Mouse (Mus musculus) CD8-positive naive resting alpha-beta T cell, adult 2 months (primary cell): ENCODE results near the gene Ltc4s.
A peak's percentile ranks its signal among the peaks of the same experiment; 100 is the strongest.

ENCODE experiments used
- DNase-seq, 2 experiments: peaks; one replicate each; pipeline ENCODE4 v3.0.0; 2022; ENCODE audit warnings: low read depth in 2 of 2, low spot score in 2 of 2

Ltc4s gene

DNA sequence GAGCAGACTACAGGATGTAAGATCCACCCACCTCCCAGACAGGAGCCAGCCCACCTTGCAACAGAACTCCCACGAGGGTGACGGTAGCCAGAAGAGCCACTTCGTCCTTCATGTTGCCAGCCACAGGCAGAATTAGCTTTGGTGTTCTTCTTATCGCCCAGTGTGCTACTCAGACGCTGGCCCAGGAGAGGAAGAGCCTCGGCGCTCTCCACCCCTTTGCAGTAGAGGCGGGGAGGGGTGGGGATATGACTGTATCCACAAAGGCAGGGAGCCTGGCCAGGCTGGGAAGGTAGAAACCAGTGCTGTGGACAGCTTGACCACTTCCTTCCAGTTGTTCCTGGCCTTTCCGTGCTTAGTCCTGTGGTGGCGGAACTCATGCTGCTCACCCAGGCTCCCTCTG, at the start of gene Ltc4s:
Ltc4s (minus strand) TSS at position 293 of the 400 bp plus-strand sequence.
- no peak for DNase-seq

- DNase-seq, result no peak
Measured at GRCm38 (mm10) chr11:50286428-50286827, 48.0 kb upstream of the Ltc4s start.

DNA sequence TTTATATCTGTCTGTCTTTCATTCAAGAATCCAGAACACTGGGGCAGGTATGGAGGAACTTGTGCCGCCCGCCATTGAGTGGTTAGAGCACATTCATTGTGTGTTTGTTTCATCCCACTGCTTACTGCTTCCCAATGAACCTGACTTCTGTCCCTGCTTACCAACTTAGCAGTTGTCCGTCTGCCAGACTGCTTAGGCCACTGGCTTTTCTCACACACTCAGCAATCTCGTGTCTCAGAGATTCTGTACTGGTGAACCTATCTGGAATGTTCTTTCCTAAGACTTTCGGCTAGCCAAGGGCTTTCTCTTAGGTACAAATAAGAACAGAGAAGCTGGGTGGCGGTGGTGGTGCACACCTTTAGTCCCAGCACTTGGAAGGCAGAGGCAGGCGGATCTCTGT, 47.3 kb upstream of the Ltc4s start:
- DNase-seq, result no peak

DNA sequence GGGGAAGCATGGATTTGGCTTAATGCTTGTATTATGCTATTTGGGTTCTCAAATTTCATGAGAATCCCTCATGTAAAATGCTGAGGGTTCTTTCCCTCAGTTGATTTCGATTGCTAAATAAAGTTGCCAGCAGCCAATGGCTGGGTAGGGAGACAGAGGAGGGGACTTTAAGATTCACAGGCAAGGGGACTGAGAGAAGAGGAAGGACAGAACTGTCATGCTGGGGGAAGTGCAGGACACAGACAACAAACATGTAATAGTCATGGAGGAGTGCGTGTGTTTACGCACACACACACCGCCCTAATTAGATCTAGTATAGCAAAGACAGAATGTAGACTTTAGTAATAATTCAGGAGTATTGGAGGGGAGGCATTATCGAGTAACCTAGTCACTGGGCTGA, 46.8 kb upstream of the Ltc4s start:
- DNase-seq, result no peak

DNA sequence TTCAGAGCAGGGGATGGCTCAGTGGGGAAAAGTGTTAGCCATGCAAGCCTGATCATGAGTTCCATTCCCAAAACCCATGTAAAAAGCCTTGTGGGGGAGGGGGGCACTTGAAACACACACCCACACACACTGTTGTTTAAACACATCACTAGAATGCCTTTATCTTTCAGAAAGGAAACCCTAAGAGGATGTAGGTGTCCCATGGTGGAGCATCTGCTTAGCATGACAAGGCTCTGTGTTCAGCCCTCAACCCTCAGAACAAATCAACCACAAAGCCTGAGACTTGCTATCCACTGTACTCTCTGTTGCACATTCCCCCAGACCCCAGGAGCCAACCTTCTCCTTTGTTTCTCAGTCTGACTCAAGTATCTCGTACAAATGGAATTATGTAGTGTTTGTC, 41.6 kb upstream of the Ltc4s start:
- DNase-seq, result peak in 1 of 2 experiments; percentile 14

DNA sequence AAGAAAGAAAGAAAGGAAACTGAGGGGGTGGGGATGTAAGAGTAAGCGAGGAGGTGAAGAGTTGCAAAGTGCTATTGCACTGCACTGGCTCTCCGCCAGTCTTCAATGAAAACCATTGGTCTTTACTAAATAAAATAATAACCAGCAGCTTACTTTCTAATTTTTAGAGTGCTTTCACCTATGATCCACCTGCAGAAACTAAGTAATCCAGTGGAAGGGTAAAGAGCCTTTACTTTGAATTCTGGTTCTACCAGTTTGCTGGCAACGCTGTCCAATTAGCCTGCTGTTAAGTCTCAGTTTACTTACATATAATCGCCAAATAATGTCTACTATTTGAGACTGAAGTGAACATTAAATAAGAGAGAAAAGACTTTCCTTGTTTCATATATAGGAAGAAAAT, 40.6 kb upstream of the Ltc4s start:
- DNase-seq, result no peak

- DNase-seq, result no peak
Measured at GRCm38 (mm10) chr11:50277706-50278105, 39.3 kb upstream of the Ltc4s start.

DNA sequence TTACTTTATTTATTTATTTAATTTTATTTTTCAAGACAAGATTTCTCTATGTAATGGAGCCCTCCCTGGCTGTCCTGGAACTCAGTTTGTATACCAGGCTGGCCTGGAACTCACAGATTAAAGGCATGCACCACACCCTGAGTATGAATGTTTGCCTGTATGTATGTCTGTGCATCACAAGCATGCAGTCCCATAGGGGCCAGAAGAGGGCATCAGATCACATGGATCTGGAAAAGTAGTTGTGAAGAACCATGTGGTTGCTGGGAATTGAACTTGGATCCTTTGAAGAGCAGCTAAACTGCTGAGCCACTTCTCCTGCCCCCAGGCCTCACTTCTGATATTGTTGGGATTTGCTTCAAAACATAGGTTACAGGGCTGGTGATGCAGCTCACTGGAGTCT, 38.6 kb upstream of the Ltc4s start:
- no peak for DNase-seq

DNA sequence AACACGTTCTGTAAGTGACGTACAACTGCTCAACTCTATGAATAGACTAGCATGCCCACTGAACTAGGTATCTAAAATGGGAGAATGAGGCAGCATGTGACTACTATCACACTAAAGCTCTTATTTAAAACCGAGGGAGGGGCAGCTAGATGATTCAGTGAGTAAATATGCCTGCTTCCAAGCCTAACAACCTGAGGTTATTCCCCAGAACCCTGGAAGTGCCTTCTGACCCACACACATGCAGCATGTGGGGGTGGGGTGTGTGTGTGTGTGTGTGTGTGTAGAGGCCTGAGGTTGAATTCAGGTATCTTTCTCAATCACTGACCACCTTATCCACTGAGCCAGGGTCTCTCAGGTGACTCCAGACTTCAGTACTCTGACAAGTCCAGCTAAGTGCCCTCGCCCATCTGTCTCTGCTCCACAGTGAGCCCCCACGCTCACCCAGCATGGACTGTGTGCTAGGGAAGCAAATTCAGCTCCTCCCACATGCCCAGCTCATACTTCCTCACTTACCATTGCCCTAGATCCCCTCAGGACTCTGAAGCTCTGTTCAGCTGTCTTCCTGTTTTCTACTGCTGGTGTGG, 37.2 kb upstream of the Ltc4s start:
- no peak for DNase-seq

DNA sequence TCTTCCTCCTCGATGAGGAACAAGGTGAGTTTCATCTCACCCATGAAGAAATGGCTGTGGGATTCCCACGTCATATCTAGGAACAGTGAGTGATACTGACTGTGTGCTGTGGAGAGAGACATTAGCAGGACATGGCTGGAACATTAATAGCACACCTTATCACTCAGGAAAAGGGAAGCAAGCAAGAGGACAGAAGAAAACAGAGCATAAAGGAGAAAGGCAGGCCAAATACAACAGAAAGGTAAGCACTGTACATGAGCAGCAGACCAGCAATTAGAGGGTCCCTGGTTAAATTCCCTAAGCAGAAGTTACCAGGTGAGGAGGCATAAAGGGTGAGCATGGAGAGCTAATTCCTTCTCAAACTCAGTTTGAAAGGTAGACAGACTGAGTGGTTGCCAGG, 36.7 kb upstream of the Ltc4s start:
- no peak for DNase-seq

GRCm38 (mm10) chr11:50272819-50273218, 34.4 kb upstream of the Ltc4s start:
- no peak for DNase-seq

DNA sequence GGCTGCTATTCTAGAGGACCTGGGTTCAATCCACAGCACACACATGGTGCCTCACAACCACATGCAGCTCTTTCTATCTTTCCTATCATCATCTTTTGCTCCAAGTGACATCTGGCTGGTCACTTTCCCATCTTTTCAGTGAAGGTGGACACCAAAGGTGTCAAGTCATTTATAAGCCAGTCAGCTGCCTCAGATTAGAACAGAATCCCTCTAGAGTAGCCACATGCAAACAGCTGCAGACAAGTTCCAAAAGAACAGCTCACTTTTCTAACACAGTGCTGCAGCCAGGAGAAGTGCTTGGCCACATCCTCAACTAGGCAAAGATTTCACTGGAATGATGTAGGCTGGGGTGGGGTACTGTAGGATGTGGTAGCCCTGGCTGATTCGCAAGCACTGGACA, 31.5 kb upstream of the Ltc4s start:
- DNase-seq, result no peak

DNA sequence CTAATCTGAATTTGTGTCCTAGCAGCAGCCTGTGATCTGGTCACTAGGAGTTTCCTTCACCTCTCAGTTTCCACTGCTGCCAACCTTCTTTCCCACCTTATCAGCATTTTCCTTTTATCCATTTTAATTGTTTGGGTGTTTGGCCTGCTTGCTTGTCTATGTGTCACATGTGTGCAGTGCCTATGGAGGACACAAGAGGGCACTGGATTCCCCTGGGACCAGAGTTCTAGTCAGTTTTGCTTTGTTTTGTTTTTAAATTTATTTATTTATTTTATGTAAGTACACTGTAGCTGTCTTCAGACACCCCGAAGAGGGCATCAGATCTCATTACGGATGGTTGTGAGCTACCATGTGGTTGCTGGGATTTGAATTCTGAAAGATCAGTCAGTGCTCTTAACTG, 30.7 kb upstream of the Ltc4s start:
- peak in 1 of 2 experiments; percentile 33 for DNase-seq

- no peak for DNase-seq
Measured at GRCm38 (mm10) chr11:50266997-50267396, 28.6 kb upstream of the Ltc4s start.

DNA sequence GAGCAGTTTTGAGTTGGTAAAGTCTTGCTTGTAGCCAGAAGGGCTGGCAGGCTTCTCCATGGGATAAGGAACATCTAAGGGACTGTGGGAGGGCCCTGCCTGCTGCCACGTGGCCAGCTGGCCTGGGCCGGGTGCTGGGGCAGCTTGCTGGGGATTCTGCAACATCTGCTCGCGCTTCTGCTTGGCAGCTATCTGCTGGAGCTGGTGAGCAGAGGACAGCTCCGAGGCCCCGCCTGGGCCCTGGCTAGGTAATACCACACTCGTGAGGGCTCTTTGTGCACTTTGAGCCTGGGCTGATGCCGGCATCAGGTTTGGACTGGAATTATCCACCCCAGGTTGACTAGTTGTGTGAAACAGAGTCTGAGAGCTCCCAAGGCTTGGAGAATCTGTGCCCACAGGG, 27.5 kb upstream of the Ltc4s start:
- no peak for DNase-seq

- DNase-seq, result no peak
Measured at GRCm38 (mm10) chr11:50263198-50263597, 24.8 kb upstream of the Ltc4s start.

- DNase-seq, result no peak
Measured at GRCm38 (mm10) chr11:50262020-50262419, 23.6 kb upstream of the Ltc4s start.

DNA sequence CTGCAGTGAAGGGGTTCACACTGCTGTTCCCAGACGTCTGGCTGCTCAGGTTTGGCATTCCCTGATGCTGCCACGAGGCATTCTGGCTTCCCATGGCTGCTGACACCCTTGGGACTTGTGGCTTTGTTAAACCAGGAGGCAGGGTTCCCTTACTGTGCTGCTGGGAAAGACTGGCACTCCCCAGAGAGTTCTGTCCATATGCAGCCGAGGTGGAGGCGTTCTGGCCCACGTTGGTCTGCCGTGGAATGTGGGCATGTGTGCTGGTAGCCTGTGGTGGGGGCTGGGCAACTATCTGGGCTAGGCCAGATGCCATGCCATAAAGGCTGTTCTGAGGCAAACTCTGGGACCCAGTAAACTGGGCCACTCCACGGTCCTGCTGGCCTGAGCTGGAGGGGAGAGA, 19.9 kb upstream of the Ltc4s start:
- no peak for DNase-seq

GRCm38 (mm10) chr11:50256615-50257014, 18.2 kb upstream of the Ltc4s start:
- no peak for DNase-seq

DNA sequence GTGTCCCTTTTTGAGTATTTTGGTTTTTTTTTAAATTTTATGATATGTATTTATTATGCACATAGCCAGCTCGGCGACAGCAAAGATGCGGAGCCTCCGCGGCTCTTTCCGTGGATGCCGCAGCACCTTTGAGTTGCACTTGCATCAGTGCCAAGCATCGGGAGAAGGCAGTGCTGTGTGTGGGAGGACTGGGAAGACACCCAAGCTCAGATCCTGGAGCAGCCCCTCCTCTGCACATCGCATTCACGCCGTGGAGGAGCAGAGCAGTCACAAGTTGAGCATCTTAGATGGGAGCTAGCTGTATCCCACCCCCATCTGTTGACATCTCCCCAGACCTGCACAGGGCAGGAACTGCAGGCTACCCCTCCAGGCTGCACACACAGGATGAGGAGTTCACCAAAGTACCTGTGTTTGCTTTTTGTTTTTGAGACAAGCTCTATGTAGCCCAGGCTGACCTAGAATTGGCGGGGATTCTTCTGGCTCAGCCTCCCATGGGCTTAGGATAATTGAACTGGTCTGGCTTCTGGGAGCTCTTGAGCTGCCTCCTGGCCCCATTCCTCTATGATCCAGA, 15.7 kb upstream of the Ltc4s start:
- DNase-seq, result no peak

- DNase-seq, result no peak
Measured at GRCm38 (mm10) chr11:50253393-50253792, 15.0 kb upstream of the Ltc4s start.

DNA sequence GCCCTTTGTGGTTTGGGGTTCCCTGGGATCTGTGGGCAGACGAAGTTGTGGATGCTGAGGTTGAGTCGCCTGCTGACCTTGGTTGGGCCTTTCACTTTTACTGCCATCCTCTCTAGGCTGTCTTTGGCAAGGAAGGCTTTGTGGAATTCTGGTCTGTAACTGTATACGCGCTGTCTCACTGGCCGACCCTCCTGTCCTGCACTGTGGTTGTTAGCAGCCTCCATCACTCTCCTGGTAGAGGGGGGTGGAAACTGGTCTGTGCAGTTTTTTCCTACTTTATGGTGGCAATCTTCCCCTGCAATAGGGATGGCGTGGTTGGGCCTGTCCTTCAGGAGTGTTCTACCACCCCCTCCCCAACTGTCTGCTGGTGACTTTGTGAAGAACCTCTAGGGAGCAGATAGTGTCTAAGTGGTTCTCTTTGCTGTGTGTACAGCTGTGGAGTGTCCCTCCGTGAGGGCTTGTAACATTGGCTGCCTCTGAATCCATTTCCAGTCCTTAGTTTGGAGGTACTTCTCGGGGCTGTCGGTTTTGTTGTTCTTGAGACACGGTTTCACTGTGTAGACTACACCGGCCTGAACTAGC, 14.4 kb upstream of the Ltc4s start:
- DNase-seq, result no peak

DNA sequence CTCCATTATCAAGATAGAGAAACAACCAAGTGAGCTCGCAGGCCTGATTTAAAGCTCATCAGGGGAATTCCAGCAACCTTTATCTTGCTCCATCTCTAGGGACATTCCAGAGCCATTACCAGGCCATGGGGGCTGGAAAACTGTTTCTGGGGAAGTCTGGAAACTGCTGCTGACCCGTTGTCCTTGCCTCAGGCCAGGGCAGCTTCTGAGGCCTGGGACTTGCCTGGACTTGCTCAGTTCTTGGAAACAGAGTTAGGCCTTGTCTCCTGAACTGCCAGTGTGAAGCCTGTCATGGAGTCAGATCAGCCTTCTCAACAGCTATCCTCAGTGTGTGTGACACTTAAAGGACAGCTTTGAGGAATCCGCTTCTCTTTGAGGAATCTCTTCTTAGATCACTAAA, 13.8 kb upstream of the Ltc4s start:
- DNase-seq, result no peak
